Mouse (Mus musculus): ENCODE results near the gene Slmap. TPM values are rescaled to one million over a fixed set of nuclear protein-coding genes. Genes with fewer than 3 reads are reported as not detected.

Slmap gene
- polyA plus RNA-seq, 2 experiments: 9.5 to 10.4 TPM

DNA sequence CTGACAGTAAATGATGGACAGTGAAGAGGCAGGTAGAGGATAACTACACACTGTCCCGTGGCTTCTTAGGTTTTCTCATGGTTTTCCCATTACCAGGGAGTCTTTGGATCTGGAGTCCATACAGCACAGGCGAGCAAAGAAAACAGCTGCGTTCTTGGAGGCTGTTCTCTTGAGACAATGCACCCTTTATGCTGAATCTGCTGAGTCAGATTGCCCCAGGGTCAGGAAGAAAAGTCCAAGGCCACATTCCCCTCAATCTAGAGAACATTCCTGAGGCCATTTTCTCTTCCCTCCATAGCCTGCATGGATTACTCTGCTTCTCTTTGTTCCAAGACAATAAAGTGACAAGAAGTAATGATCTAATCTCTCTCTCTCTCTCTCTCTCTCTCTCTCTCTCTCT is 155.7 kb downstream of the Slmap start:
- H3K9ac ChIP-seq (replicated peaks): no peak overlapping the region
- H3K4me2 ChIP-seq (ENCODE audit: low read depth): no peak overlapping the region
- no peaks in the 10 kb centered on the region for H3K36me3 ChIP-seq (replicated peaks; ENCODE audit: control insufficient read depth, insufficient read depth, low read depth)
- DNase-seq (ENCODE audit: low read depth in 3 of 3, low spot score in 3 of 3) (no peak), ATAC-seq (ENCODE audit: insufficient read depth) (no peak)
- H3K4me1 ChIP-seq (replicated peaks; ENCODE audit: control insufficient read depth in 2 of 2, insufficient read depth in 2 of 2, low read length in 1 of 2): no peaks in the 10 kb centered on the region
- 28% methylated on average over 3 of the region's 3 CpGs for WGBS (ENCODE audit: insufficient replicate concordance)
- TF ChIP-seq CTCF (IDR thresholded peaks at IDR 0.05; ENCODE audit: low read depth) (no peak), EP300 (IDR thresholded peaks at IDR 0.05; ENCODE audit: low read depth) (no peak)
- H3K27me3 ChIP-seq (ENCODE audit: control insufficient read depth, insufficient read depth, low read length): no peaks in the 10 kb centered on the region
- H3K9me3 ChIP-seq (ENCODE audit: control insufficient read depth, low read length): no peaks in the 10 kb centered on the region
- H3K27ac ChIP-seq: no peak overlapping the region
- H3K4me3 ChIP-seq (ENCODE audit: insufficient read depth in 1 of 2, low read depth in 2 of 2, low read length in 2 of 2): no peak overlapping the region

DNA sequence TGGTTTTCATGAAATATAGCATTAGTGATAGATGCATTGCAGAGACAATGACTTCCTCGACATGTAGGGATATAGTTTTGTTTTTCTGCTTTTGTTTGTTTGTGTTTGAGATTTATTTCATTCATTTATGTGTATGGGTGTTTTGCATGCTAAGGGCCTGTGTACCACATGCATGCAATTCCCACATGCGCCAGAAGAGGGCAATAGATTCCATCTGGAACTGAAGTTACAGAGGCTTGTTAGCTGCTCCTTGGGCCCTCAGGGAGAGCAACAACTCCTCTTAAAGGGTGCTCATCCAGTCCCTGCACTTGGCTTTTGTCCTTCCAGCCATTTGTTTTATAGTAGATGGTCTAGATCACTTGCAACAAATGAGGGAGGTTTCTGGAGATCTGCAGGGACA is 158.1 kb downstream of the Slmap start:
- Histone ChIP-seq H3K9me3 (ENCODE audit: control insufficient read depth, low read length) (no peaks in the 10 kb centered on the region), H3K4me1 (replicated peaks; ENCODE audit: control insufficient read depth in 2 of 2, insufficient read depth in 2 of 2, low read length in 1 of 2) (no peaks in the 10 kb centered on the region), H3K4me3 (ENCODE audit: insufficient read depth in 1 of 2, low read depth in 2 of 2, low read length in 2 of 2) (no peak overlapping the region), H3K27me3 (ENCODE audit: control insufficient read depth, insufficient read depth, low read length) (no peaks in the 10 kb centered on the region), H3K9ac (replicated peaks) (no peak overlapping the region), H3K27ac (no peak overlapping the region), H3K36me3 (replicated peaks; ENCODE audit: control insufficient read depth, insufficient read depth, low read depth) (no peaks in the 10 kb centered on the region), H3K4me2 (ENCODE audit: low read depth) (no peak overlapping the region)
- ATAC-seq (ENCODE audit: insufficient read depth) (no peak), DNase-seq (ENCODE audit: low read depth in 3 of 3, low spot score in 3 of 3) (peak; percentile 17 to 27 (median 18))
- TF ChIP-seq CTCF (IDR thresholded peaks at IDR 0.05; ENCODE audit: low read depth) (peak; percentile 86), EP300 (IDR thresholded peaks at IDR 0.05; ENCODE audit: low read depth) (no peak)
- 4% methylated on average over 2 of the region's 2 CpGs for WGBS (ENCODE audit: insufficient replicate concordance)

Other genes with a start within 250 kb of the Slmap start
- gene Dennd6a, start 38.9 kb upstream of the Slmap start, polyA plus RNA-seq (2012; rRNA removed): 3.4 and 5.3 TPM in 2 replicates
- gene Dennd6a, start 38.9 kb upstream of the Slmap start, polyA plus RNA-seq (2014; fragmentation: Nextera tagmentation; extraction: Ambion mirVana): 10.8 TPM in 2 replicates
- gene Arf4, start 103.1 kb upstream of the Slmap start, polyA plus RNA-seq (2012; rRNA removed): 37.7 and 51.2 TPM in 2 replicates
- 139 and 140 TPM in 2 replicates for gene Arf4, start 103.1 kb upstream of the Slmap start, polyA plus RNA-seq (2014; fragmentation: Nextera tagmentation; extraction: Ambion mirVana)
- 3.2 and 3.4 TPM in 2 replicates for gene Pde12, start 135.0 kb upstream of the Slmap start, polyA plus RNA-seq (2012; rRNA removed)
- gene Pde12, start 135.0 kb upstream of the Slmap start, polyA plus RNA-seq (2014; fragmentation: Nextera tagmentation; extraction: Ambion mirVana): 6.5 and 7.3 TPM in 2 replicates
- gene Dnah12, start 158.3 kb upstream of the Slmap start, polyA plus RNA-seq (2012; rRNA removed): 0.01 TPM in 2 replicates
- gene Dnah12, start 158.3 kb upstream of the Slmap start, polyA plus RNA-seq (2014; fragmentation: Nextera tagmentation; extraction: Ambion mirVana): 0.03 TPM in 2 replicates

All from liver, embryonic 14.5 days (tissue).